Mouse (Mus musculus): ENCODE measurements around the gene Ptpn11. TPM values are rescaled to one million over a fixed set of nuclear protein-coding genes. Genes with fewer than 3 reads are reported as not detected.
"Not testable (repeated sequence)": the region's sequence is repeated elsewhere in the genome, so short reads cannot be mapped to it uniquely, and the experiment has no call there.

Ptpn11 gene
- 19.8 and 20.1 TPM in 2 replicates for polyA plus RNA-seq (2015; fragmentation: Nextera tagmentation; extraction: Ambion mirVana)

DNA sequence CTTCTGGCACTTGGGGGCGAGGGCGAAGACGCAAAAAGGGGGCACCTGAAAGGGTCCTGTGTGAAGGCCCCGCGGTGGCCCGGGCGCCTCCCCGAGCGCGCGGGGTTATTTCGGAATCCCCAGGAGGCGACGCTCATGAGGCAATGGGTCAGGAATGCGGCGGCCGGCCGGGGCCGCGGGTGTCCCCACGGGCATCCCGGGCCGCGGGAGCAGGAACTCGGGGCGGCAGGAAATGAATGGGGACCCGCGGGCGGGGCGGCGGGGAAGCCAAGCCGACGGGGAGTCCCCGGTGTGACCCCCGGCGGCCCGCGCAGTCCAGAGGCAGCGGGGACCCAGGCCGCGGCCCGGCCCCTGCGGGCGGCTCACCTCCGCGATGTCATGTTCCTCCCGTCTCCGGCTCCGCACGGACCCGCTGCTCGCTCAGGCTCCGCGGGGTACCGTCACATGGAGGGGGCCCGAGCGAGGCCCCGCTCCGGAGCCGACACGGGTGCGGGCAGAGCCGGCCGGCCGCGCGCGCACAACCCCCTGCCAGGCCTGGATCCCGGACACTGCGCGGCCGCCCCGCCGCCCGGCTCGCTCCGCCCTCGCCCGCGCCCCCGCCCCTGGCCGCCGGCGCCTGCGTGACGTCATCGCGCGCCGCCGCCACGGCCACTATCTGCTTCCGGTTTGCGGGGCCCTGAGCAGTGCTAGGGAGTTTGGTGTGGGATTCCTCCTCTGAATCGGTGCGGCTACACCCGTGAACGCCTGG, at the start of gene Ptpn11:
Ptpn11 (minus strand) TSS at position 562 of the 748 bp plus-strand sequence.
- peak within 1 kb of the TSS; percentile 91 for H3K9ac ChIP-seq
- peaks cover 22% of the 10 kb centered on the region for H3K4me1 ChIP-seq (replicated peaks)
- H3K27me3 ChIP-seq (replicated peaks): no peaks in the 10 kb centered on the region
- under 1% methylated on average over 93 of the region's 98 CpGs for WGBS
- no peaks in the 10 kb centered on the region for H3K9me3 ChIP-seq
- H3K4me3 ChIP-seq (replicated peaks): peak within 1 kb of the TSS; percentile 88
- H3K27ac ChIP-seq: peak within 1 kb of the TSS; percentile 76
- H3K36me3 ChIP-seq: no peaks in the 10 kb centered on the region; the same call in 1 of the 2 replicates
- H3K4me2 ChIP-seq (replicated peaks): peak within 1 kb of the TSS; percentile 76
- ATAC-seq: peak; percentile 97

DNA sequence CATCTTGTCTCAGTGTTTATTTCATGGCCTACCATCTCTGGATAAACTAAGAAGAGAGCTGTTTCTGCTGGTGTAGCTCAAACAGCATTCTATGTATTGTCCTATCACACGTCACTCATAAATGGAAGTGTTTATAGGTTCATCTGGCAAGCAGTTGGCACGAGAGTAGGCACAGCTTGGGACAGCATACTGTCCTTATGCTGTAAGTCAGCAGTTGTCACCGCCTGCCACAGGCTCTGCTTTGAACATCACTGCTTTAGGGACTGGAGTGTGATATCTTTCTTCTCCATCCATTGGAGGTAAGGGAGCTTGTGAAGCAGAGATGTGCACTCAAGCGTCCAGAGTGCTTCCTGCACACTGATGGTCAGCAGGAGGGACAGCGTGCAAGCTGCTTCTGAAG, 48.6 kb upstream of the Ptpn11 start:
- H3K9me3 ChIP-seq: no peaks in the 10 kb centered on the region
- no peaks in the 10 kb centered on the region for H3K4me1 ChIP-seq (replicated peaks)
- 77% methylated on average over 5 of the region's 5 CpGs for WGBS
- no peak for ATAC-seq
- H3K9ac ChIP-seq: no peak overlapping the region
- no peaks in the 10 kb centered on the region for H3K27me3 ChIP-seq (replicated peaks)
- no peak overlapping the region for H3K4me2 ChIP-seq (replicated peaks)
- no peak overlapping the region for H3K4me3 ChIP-seq (replicated peaks)
- H3K27ac ChIP-seq: no peak overlapping the region
- no peaks in the 10 kb centered on the region for H3K36me3 ChIP-seq

DNA sequence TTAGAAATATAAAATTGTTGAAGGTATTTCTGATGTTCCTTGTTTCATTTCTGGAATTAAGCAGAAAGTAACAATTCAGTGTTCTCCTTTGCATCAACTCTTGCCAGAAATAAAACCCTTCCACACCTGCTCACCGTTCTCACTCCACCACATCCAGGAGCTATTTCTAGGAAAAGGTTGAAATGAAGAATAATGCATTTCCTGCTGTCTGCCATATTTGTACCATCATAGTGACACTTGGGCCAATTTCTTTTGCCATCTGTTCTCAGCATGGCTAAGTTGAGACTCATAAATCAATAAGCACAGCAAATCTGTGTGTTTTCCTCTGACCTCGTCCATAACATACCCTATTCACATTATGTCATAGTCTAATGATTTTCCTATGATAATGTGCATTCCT, 47.0 kb upstream of the Ptpn11 start:
- H3K4me3 ChIP-seq (replicated peaks): no peak overlapping the region
- H3K27ac ChIP-seq: no peak overlapping the region
- no peaks in the 10 kb centered on the region for H3K9me3 ChIP-seq
- no peaks in the 10 kb centered on the region for H3K27me3 ChIP-seq (replicated peaks)
- no peak overlapping the region for H3K4me2 ChIP-seq (replicated peaks)
- no peaks in the 10 kb centered on the region for H3K36me3 ChIP-seq
- H3K4me1 ChIP-seq (replicated peaks): no peaks in the 10 kb centered on the region
- no peak for ATAC-seq
- no peak overlapping the region for H3K9ac ChIP-seq
- WGBS: 79% methylated on average over 2 of the region's 2 CpGs

DNA sequence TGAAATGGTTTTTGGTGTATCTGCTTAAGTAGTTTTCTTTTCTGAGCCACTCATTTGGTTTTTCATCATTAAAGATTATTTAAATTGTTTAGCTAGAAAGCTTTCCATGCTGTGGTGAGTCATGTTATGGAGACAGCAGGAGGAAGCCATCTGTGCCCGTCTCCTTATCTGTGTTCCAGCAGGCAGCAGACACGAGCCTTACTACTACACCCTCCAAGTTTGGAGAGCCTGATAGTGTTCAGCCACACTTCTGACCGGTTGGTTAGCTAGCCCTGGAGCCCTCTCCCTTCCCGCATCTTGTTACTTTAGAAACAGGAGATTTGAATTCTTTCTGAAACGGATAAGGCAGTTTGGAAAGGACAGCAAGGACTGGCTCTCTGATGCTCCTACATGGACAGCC, 45.0 kb upstream of the Ptpn11 start:
- Histone ChIP-seq H3K36me3 (no peaks in the 10 kb centered on the region), H3K4me3 (replicated peaks) (no peak overlapping the region), H3K27ac (no peak overlapping the region), H3K27me3 (replicated peaks) (no peaks in the 10 kb centered on the region), H3K9me3 (no peaks in the 10 kb centered on the region), H3K9ac (no peak overlapping the region), H3K4me2 (replicated peaks) (no peak overlapping the region), H3K4me1 (replicated peaks) (no peaks in the 10 kb centered on the region)
- 58% methylated on average over 5 of the region's 5 CpGs for WGBS
- ATAC-seq: peak; percentile 59; the same call in 1 of the 2 replicates

DNA sequence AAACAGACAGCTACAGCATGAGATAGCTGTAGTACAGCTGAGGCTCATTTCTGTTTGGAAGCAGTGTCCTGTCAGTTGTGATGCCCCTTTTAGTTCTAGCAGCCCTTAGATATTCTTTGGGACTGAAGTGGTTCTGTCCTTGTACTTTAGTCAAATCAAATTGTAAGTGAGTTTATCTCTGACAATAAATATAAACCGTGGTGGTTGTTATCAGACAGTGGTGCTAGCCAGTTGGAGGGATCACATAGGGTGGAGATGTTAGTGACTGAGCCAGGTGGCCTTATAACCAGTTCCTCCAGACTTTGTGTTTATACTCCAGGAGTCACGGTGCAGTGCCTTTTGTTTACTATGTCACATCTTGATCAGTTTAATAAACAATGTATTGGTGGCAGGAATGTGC, 42.5 kb upstream of the Ptpn11 start:
- Histone ChIP-seq H3K27ac (no peak overlapping the region; the same call in 1 of the 2 replicates), H3K4me2 (replicated peaks) (no peak overlapping the region), H3K27me3 (replicated peaks) (no peaks in the 10 kb centered on the region), H3K4me3 (replicated peaks) (no peak overlapping the region), H3K36me3 (no peaks in the 10 kb centered on the region), H3K4me1 (replicated peaks) (0 out of 2 replicates have a peak, but pooled peaks cover 4% of the 10 kb centered on the region), H3K9ac (no peak overlapping the region), H3K9me3 (no peaks in the 10 kb centered on the region)
- ATAC-seq: peak; percentile 85
- 40% methylated on average over 2 of the region's 2 CpGs for WGBS

DNA sequence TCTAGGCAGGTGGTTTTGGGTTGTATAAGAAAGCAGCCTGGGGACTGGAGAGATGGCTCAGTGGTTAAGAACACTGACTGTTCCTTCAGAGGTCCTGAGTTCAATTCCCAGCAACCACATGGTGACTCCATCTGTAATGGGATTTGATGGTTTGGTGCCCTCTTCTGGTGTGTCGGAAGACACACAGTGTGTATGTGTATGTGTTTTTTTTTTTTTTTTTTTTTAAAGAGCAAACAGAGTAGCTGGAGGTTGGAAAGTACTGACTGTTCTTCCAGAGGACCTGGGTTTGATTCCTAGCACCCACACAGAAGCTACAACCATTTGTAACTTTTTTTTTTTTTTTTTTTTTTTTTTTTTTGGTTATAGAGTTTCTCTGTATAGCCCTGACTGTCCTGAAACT, 41.6 kb upstream of the Ptpn11 start:
- Histone ChIP-seq H3K4me1 (replicated peaks) (0 out of 2 replicates have a peak, but pooled peaks cover 4% of the 10 kb centered on the region), H3K9ac (no peak overlapping the region), H3K9me3 (no peaks in the 10 kb centered on the region), H3K4me2 (replicated peaks) (no peak overlapping the region), H3K36me3 (no peaks in the 10 kb centered on the region), H3K27ac (no peak overlapping the region), H3K27me3 (replicated peaks) (no peaks in the 10 kb centered on the region), H3K4me3 (replicated peaks) (no peak overlapping the region)
- ATAC-seq: no peak
- whole genome bisulfite sequencing: 100% methylated on average over 1 of the region's 1 CpGs

DNA sequence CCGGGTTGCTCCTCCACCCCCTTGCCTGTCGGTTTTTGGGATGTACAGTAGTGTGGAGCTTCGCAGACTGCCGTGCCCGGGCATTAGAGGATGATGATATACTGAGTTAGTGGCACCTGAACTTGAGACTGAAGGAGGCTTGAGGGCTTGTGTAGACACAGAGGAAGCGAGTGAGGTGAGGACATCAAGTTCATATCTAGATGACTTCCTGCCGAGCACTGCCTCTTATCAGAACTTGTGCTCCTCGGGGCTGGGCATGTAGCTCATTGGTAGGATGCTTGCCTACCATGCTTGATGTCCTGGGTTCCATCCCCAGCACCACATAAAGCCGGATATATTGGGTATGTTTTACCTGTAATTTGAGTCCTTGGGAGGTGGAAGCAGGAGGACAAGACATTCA, 39.6 kb upstream of the Ptpn11 start:
- H3K9ac ChIP-seq: no peak overlapping the region
- WGBS: 84% methylated on average over 9 of the region's 9 CpGs

DNA sequence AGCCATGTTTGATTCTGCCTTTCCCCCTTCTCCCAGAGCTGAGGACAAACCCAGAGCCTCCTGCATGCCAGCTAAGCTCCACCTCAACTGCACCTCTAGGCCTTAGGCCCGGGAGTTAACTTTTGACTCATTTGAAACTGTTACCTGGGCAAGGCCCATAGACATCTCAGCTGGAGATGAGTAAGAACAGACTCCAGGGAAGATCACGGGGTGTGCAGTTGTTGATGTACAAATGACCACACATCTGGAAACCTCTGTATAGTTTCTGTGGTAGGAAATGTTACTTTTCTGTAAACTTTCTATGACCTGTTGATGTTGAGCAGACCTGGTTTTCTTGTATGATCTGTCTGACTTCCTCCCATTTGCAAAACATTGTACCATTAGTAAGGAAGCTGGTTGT, 38.0 kb upstream of the Ptpn11 start:
- Histone ChIP-seq H3K27me3 (replicated peaks) (no peaks in the 10 kb centered on the region), H3K9ac (no peak overlapping the region), H3K36me3 (no peaks in the 10 kb centered on the region), H3K4me3 (replicated peaks) (no peak overlapping the region), H3K27ac (no peak overlapping the region), H3K4me2 (replicated peaks) (no peak overlapping the region), H3K9me3 (no peaks in the 10 kb centered on the region), H3K4me1 (replicated peaks) (peaks cover 10% of the 10 kb centered on the region)
- ATAC-seq: no peak
- 48% methylated on average over 2 of the region's 2 CpGs for WGBS

More for the DNA sequence above, 39.6 kb upstream of the Ptpn11 start:
- Histone ChIP-seq H3K27ac (no peak overlapping the region), H3K4me1 (replicated peaks) (peaks cover 10% of the 10 kb centered on the region), H3K4me3 (replicated peaks) (no peak overlapping the region), H3K27me3 (replicated peaks) (no peaks in the 10 kb centered on the region), H3K4me2 (replicated peaks) (no peak overlapping the region), H3K9me3 (no peaks in the 10 kb centered on the region), H3K36me3 (no peaks in the 10 kb centered on the region)
- no peak for ATAC-seq

DNA sequence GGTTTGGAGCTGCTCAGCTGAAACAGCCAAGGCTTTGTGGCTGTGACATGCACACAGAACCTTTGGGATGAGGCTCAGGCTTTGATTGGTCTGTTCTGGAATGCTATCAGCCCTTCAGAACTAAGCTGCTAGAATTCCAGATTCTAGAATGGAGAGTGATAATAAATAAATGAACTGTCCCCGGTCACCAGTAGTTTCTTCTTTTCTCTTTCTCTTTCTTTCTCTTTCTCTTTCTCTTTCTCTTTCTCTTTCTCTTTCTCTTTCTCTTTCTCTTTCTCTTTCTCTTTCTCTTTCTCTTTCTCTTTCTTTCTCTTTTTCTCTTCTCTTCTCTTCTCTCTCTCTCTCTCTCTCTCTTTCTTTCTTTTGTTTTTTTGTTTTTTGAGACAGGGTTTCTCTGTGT, 36.1 kb upstream of the Ptpn11 start:
- H3K4me1 ChIP-seq (replicated peaks); H3K27me3 ChIP-seq (replicated peaks); H3K27ac ChIP-seq; ATAC-seq; H3K4me2 ChIP-seq (replicated peaks); H3K36me3 ChIP-seq; H3K4me3 ChIP-seq (replicated peaks); H3K9ac ChIP-seq; H3K9me3 ChIP-seq: not testable (repeated sequence)
- 79% methylated on average over 1 of the region's 1 CpGs for WGBS

DNA sequence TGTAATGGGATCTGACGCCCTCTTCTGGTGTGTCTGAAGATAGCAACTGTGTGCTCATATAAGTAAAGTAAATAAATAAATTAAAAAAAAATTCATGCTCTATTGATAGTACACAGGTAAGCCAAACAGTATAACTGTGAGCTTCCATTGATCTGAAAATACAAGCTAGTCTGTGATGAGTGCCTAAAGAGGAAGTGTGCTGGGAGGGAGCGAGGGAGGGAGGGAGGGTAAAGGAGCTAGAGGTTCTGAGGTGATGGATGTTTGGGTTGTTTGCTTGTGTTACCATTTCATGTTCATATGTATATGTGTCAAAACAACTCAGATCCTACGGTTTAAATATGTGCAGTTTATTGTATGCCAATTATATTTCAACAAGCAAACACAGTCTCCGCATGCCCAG, 35.6 kb upstream of the Ptpn11 start:
- H3K36me3 ChIP-seq: no peaks in the 10 kb centered on the region
- no peak overlapping the region for H3K9ac ChIP-seq
- no peak for ATAC-seq
- WGBS: 73% methylated on average over 4 of the region's 4 CpGs
- no peak overlapping the region for H3K27ac ChIP-seq
- peaks cover 10% of the 10 kb centered on the region for H3K4me1 ChIP-seq (replicated peaks)
- no peaks in the 10 kb centered on the region for H3K9me3 ChIP-seq
- no peak overlapping the region for H3K4me3 ChIP-seq (replicated peaks)
- no peaks in the 10 kb centered on the region for H3K27me3 ChIP-seq (replicated peaks)
- no peak overlapping the region for H3K4me2 ChIP-seq (replicated peaks)

DNA sequence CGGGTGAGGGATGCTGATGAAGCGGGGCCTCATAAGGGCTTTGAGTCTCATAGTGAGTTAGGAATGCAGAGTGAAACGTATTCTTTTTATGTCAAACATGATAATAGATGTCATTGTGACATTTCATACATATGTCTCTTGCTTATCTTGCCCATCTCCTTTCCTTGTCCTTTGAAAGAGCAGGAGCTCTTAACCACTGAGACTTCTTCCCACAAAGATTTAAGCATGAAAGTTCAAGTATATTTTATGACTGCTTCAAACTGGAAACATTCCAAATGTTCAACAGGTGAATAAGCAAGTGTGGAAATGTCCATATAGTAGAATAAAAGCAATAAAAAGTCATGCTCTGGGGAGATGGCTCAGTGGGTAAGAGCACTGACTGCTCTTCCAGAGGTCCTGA, 35.2 kb upstream of the Ptpn11 start:
- Histone ChIP-seq H3K27ac (no peak overlapping the region), H3K4me1 (replicated peaks) (peaks cover 11% of the 10 kb centered on the region), H3K27me3 (replicated peaks) (no peaks in the 10 kb centered on the region), H3K4me2 (replicated peaks) (no peak overlapping the region), H3K36me3 (no peaks in the 10 kb centered on the region), H3K4me3 (replicated peaks) (no peak overlapping the region), H3K9me3 (no peaks in the 10 kb centered on the region), H3K9ac (no peak overlapping the region)
- no peak for ATAC-seq
- 66% methylated on average over 3 of the region's 3 CpGs for WGBS

DNA sequence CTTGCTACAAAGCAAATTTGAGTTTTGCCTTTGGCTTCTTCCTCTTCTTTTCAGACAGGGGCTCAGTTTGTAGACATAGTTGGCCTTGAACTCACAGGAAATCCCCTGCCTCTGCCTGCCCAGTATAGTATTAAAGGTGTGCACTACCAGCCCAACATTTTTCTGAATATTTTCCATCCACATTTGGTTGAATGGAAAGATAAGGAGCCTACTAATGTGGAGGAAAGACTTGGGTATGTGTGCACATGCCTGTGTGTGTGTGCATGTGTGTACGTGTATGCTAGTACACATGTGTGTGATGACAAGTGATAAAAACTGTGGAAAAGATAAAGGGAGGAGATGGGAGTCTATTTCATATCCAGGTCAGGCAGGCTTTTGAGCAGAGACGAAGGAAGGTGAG, 34.7 kb upstream of the Ptpn11 start:
- ATAC-seq: no peak
- no peaks in the 10 kb centered on the region for H3K36me3 ChIP-seq

DNA sequence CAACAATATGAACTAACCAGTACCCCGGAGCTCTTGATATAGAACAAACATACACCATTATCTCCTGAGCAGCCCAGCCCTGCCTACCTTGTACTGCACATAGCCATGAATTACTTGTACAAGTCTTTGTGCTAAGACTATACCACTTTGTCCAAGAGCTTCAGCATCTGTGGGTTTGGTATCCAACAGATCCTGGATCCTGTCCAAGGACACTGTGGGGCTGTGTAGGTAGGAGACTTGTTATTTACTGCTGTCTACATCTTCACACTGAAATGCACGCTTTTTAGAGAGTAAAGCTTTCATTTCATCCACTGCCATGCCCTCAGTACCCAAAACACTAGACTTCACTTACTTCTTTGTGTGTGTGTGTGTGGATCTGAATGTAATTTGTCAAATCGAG, 33.7 kb upstream of the Ptpn11 start:
- ATAC-seq: no peak
- H3K4me3 ChIP-seq (replicated peaks): no peak overlapping the region
- no peaks in the 10 kb centered on the region for H3K36me3 ChIP-seq
- H3K4me2 ChIP-seq (replicated peaks): no peak overlapping the region
- peaks cover 14% of the 10 kb centered on the region for H3K4me1 ChIP-seq (replicated peaks)
- no peak overlapping the region for H3K27ac ChIP-seq
- H3K9ac ChIP-seq: no peak overlapping the region
- no peaks in the 10 kb centered on the region for H3K27me3 ChIP-seq (replicated peaks)
- 81% methylated on average over 3 of the region's 3 CpGs for WGBS
- H3K9me3 ChIP-seq: no peaks in the 10 kb centered on the region

More for the DNA sequence above, 34.7 kb upstream of the Ptpn11 start:
- Histone ChIP-seq H3K4me3 (replicated peaks) (no peak overlapping the region), H3K4me1 (replicated peaks) (peaks cover 14% of the 10 kb centered on the region), H3K27me3 (replicated peaks) (no peaks in the 10 kb centered on the region), H3K4me2 (replicated peaks) (no peak overlapping the region), H3K9me3 (no peaks in the 10 kb centered on the region), H3K27ac (no peak overlapping the region), H3K9ac (no peak overlapping the region)
- 77% methylated on average over 2 of the region's 2 CpGs for WGBS
